Mouse (Mus musculus): Measurements from ENCODE around the gene Ciapin1.

DNA sequence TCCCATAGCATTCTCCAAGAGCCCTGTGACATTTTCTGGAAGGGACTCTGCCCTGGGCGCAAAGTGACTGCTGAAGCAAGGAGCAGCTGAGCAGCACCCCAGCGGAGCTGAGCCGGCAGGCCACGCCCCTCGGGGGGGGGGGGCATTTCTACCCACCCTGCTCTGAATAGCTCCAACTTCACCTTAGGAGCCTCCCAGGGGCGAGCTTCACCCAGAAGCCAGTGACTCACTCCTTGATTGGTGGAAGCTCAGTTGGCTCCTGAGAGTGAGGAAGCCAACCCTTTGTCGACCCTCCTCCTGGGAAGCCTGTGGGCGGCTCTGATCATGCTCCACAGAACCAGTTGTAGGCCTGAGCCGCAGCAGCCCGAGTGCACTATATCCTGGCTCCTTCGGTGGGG lies 56.3 kb downstream of the Ciapin1 start:
- no peak for TF ChIP-seq MAFK (IDR thresholded peaks at IDR 0.05; ENCODE audit: insufficient read depth, low read depth, low read length)
- TF ChIP-seq ZNF384 (IDR thresholded peaks at IDR 0.05; ENCODE audit: low read depth, low read length), result no peak
- no peak for TF ChIP-seq CHD2 (IDR thresholded peaks at IDR 0.05; ENCODE audit: low read depth, low read length)
